Mouse (Mus musculus): ENCODE measurements at regions not wholly inside any gene's neighbourhood (a gene's known extent, or its start where the extent isn't known, plus 50 kb on each side); places are given as distances from the start of the nearest gene placed in this dataset.

DNA sequence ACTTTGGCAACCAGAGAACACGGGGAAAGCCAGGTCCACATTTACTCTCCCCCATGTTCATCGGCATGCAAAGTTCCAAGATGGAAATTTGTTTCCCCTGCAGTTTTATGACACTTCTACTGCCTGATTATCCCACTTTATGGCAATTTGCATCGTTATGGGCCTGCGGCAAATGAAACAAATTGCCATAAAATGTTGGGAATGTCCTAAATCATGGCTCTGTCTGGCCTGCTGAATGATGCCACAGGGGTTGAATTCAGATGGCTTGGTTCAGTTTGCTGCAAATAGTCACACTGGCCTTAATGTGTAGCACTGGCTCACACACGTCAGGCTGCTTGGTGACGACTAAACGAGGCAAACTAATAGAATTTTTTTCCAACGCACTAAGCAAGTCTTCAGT lies 393.2 kb downstream of the Psat1 start:
- Histone ChIP-seq H3K9ac (ENCODE audit: low read depth, low read length) (no peak overlapping the region), H3K4me2 (ENCODE audit: low read depth, low read length) (no peak overlapping the region), H3K4me3 (ENCODE audit: low read depth, low read length) (no peak overlapping the region), H3K9me3 (replicated peaks; ENCODE audit: control insufficient read depth, low read length) (no peaks in the 10 kb centered on the region), H3K27me3 (ENCODE audit: control insufficient read depth, insufficient read depth, low read depth, low read length) (no peaks in the 10 kb centered on the region), H3K27ac (ENCODE audit: low read length) (no peak overlapping the region), H3K4me1 (ENCODE audit: control insufficient read depth, low read depth, low read length) (no peaks in the 10 kb centered on the region), H3K36me3 (ENCODE audit: control insufficient read depth, insufficient read depth) (no peaks in the 10 kb centered on the region)
- no peak for ATAC-seq (ENCODE audit: low read depth)
- WGBS (ENCODE audit: insufficient replicate concordance): 66% methylated on average over 8 of the region's 8 CpGs

DNA sequence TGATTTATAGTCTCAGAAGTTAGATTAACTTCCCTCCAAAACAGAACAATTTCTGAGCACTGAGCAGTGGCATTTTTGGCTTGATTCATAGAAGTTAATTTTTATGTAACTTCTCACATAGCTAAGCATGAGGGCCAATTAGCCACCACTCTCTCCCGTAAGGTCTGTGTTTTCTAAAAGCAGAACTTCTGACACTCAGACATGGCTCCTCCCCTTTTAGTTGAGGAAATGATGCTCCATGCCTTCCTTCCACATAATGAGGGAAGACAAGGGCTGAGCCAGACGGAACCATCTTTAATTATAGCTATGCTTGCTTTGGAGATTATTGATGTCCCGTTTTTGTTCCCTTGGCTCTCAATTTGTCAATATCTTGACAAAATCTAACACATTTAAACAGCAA lies 429.3 kb downstream of the Psat1 start:
- H3K4me1 ChIP-seq (ENCODE audit: control insufficient read depth, low read depth, low read length): no peaks in the 10 kb centered on the region
- no peaks in the 10 kb centered on the region for H3K9me3 ChIP-seq (replicated peaks; ENCODE audit: control insufficient read depth, low read length)
- H3K4me2 ChIP-seq (ENCODE audit: low read depth, low read length): no peak overlapping the region
- no peak overlapping the region for H3K27ac ChIP-seq (ENCODE audit: low read length)
- H3K27me3 ChIP-seq (ENCODE audit: control insufficient read depth, insufficient read depth, low read depth, low read length): no peaks in the 10 kb centered on the region
- no peak overlapping the region for H3K4me3 ChIP-seq (ENCODE audit: low read depth, low read length)
- no peak overlapping the region for H3K9ac ChIP-seq (ENCODE audit: low read depth, low read length)
- 27% methylated on average over 3 of the region's 3 CpGs for WGBS (ENCODE audit: insufficient replicate concordance)
- H3K36me3 ChIP-seq (ENCODE audit: control insufficient read depth, insufficient read depth): no peaks in the 10 kb centered on the region
- no peak for ATAC-seq (ENCODE audit: low read depth)

DNA sequence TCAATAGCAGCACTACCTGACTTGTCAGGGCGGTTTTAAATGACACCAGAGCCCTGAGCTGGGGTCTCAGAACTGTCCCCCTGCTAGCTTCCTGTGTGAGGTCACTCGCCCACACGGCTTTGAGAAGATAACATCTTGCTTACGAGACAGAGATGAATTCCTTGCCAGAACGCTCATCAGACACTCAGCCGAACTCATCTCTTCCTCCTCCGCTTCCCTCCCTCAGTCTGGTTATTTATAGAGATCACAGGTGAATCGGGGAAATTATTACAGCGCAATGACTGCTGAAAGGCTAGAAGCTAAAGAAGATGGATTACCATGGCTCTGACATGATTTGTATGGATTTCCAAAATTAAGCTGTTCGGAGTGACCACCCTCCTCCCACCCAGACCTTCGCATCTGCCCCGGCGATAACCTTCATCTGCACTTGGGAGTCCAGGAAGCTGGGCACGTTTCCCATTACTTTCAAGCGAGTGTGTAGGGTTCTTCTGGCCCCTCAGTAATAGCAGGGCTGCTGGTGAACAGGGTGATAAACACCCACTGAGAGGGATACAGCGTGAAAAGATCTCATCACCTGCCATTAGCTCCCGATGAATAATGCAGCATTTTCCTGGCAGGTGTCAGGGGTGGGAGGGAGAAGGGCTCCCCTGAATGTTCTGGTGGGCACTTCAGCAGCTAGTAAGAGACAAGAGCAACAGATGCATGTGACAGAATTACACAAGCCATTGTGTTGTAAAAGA lies 430.4 kb downstream of the Psat1 start:
- Histone ChIP-seq H3K27ac (ENCODE audit: low read length) (no peak overlapping the region), H3K27me3 (ENCODE audit: control insufficient read depth, insufficient read depth, low read depth, low read length) (no peaks in the 10 kb centered on the region), H3K4me1 (ENCODE audit: control insufficient read depth, low read depth, low read length) (no peaks in the 10 kb centered on the region), H3K9ac (ENCODE audit: low read depth, low read length) (no peak overlapping the region), H3K36me3 (ENCODE audit: control insufficient read depth, insufficient read depth) (no peaks in the 10 kb centered on the region), H3K4me2 (ENCODE audit: low read depth, low read length) (no peak overlapping the region), H3K9me3 (replicated peaks; ENCODE audit: control insufficient read depth, low read length) (no peaks in the 10 kb centered on the region), H3K4me3 (ENCODE audit: low read depth, low read length) (no peak overlapping the region)
- no peak for ATAC-seq (ENCODE audit: low read depth)
- 28% methylated on average over 17 of the region's 17 CpGs for WGBS (ENCODE audit: insufficient replicate concordance)

DNA sequence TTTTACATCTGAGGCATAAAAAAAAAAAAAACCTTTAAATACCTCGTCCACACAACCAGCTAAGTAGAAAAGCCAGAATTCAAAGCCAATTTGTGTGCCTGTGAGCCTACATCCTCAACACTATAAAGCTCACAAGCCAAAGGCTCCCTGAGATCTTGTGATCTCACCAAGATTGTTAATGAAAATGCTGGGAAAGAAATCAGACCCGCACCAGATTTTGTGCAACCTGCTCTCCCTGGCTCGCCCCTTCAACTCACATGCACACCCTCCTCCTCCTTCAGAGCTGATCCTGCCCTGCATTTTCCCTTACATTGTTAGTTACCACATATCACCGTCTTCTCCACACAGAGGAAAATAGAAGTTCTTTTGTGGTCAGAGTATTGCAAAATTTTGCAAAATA lies 433.9 kb downstream of the Psat1 start:
- Histone ChIP-seq H3K36me3 (ENCODE audit: control insufficient read depth, insufficient read depth) (no peaks in the 10 kb centered on the region), H3K9me3 (replicated peaks; ENCODE audit: control insufficient read depth, low read length) (no peaks in the 10 kb centered on the region), H3K4me1 (ENCODE audit: control insufficient read depth, low read depth, low read length) (no peaks in the 10 kb centered on the region), H3K9ac (ENCODE audit: low read depth, low read length) (no peak overlapping the region), H3K4me2 (ENCODE audit: low read depth, low read length) (no peak overlapping the region), H3K27me3 (ENCODE audit: control insufficient read depth, insufficient read depth, low read depth, low read length) (no peaks in the 10 kb centered on the region), H3K27ac (ENCODE audit: low read length) (no peak overlapping the region), H3K4me3 (ENCODE audit: low read depth, low read length) (no peak overlapping the region)
- WGBS (ENCODE audit: insufficient replicate concordance): 45% methylated on average over 4 of the region's 4 CpGs
- no peak for ATAC-seq (ENCODE audit: low read depth)

DNA sequence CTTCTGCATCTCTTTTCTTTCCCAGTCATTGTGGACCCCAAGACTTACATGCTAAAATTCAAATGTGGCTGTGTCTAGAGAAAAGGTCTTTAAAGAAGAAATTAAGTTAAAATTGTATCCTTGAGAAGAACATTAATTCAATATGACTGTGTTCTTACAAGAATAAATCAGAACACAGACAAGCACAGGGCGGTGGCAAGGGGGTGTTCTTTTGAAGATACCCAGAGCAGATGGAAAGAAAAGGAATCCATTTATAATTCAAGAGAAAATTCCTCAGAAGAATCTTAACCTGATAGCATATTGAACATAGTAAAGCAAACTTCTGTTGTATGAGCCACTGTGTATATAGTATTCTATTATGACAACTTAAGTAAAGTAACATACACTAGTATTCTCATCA lies 436.7 kb downstream of the Psat1 start:
- Histone ChIP-seq H3K27ac (ENCODE audit: low read length) (no peak overlapping the region), H3K36me3 (ENCODE audit: control insufficient read depth, insufficient read depth) (no peaks in the 10 kb centered on the region), H3K27me3 (ENCODE audit: control insufficient read depth, insufficient read depth, low read depth, low read length) (no peaks in the 10 kb centered on the region), H3K4me3 (ENCODE audit: low read depth, low read length) (no peak overlapping the region), H3K4me2 (ENCODE audit: low read depth, low read length) (no peak overlapping the region), H3K4me1 (ENCODE audit: control insufficient read depth, low read depth, low read length) (no peaks in the 10 kb centered on the region), H3K9me3 (replicated peaks; ENCODE audit: control insufficient read depth, low read length) (no peaks in the 10 kb centered on the region), H3K9ac (ENCODE audit: low read depth, low read length) (no peak overlapping the region)
- ATAC-seq (ENCODE audit: low read depth): no peak
- 59% methylated on average over 1 of the region's 1 CpGs for WGBS (ENCODE audit: insufficient replicate concordance)

DNA sequence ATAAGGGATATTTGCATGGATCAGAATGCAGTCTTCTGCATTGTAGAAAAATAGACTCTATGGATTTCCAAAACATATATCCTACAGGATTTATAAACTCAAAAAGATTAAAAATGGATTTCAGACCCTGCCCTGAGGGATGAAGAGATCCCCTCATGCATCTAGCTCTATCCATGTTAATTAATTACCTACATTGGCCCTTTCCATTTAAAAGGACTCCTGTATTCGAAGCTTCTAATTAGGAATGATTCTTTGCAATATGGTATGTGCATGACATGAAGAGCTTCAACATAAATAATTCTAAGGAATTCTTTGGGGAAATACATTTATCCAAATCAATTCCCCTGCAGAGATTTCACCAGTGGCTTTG lies 444.2 kb downstream of the Psat1 start:
- Histone ChIP-seq H3K9ac (ENCODE audit: low read depth, low read length) (no peak overlapping the region), H3K27ac (ENCODE audit: low read length) (no peak overlapping the region), H3K36me3 (ENCODE audit: control insufficient read depth, insufficient read depth) (no peaks in the 10 kb centered on the region), H3K4me3 (ENCODE audit: low read depth, low read length) (no peak overlapping the region), H3K4me1 (ENCODE audit: control insufficient read depth, low read depth, low read length) (no peaks in the 10 kb centered on the region), H3K9me3 (replicated peaks; ENCODE audit: control insufficient read depth, low read length) (no peaks in the 10 kb centered on the region), H3K4me2 (ENCODE audit: low read depth, low read length) (no peak overlapping the region), H3K27me3 (ENCODE audit: control insufficient read depth, insufficient read depth, low read depth, low read length) (no peaks in the 10 kb centered on the region)
- no peak for ATAC-seq (ENCODE audit: low read depth)
- 70% methylated on average over 1 of the region's 1 CpGs for WGBS (ENCODE audit: insufficient replicate concordance)

DNA sequence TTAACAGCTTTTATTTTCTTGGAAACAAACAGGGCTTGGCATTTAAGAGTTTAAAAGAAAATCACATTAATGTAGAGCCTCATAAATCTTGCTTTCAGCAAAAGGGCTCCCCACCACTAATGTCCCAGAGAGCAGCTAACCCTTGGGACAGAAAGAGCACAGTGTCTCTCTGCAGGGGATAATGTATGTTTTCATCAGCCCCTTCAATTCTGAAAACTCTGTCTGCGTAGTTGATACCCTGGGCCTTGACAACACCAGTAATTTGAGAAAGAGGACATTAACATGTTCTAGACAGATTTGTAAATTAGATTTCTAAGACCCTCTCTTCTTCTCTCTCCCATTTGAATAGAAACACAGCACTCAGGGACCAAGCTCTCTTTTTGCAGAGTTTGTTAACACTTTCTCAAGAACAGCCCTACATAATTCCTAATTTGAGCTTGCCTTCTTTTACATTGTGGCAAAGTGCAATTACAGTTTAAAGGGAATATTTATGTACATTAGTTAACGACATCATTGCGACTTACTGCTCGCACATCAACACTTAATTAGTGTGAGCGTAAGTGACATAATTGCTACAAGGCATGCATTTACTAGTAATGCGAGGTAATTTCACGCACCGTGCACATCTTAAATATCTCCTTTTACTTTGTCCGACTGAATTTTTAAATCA lies 444.7 kb downstream of the Psat1 start:
- Histone ChIP-seq H3K27me3 (ENCODE audit: control insufficient read depth, insufficient read depth, low read depth, low read length) (no peaks in the 10 kb centered on the region), H3K9ac (ENCODE audit: low read depth, low read length) (no peak overlapping the region), H3K4me1 (ENCODE audit: control insufficient read depth, low read depth, low read length) (no peaks in the 10 kb centered on the region), H3K4me2 (ENCODE audit: low read depth, low read length) (no peak overlapping the region), H3K9me3 (replicated peaks; ENCODE audit: control insufficient read depth, low read length) (no peaks in the 10 kb centered on the region), H3K27ac (ENCODE audit: low read length) (no peak overlapping the region), H3K4me3 (ENCODE audit: low read depth, low read length) (no peak overlapping the region), H3K36me3 (ENCODE audit: control insufficient read depth, insufficient read depth) (no peaks in the 10 kb centered on the region)
- ATAC-seq (ENCODE audit: low read depth): no peak
- 66% methylated on average over 9 of the region's 9 CpGs for WGBS (ENCODE audit: insufficient replicate concordance)

DNA sequence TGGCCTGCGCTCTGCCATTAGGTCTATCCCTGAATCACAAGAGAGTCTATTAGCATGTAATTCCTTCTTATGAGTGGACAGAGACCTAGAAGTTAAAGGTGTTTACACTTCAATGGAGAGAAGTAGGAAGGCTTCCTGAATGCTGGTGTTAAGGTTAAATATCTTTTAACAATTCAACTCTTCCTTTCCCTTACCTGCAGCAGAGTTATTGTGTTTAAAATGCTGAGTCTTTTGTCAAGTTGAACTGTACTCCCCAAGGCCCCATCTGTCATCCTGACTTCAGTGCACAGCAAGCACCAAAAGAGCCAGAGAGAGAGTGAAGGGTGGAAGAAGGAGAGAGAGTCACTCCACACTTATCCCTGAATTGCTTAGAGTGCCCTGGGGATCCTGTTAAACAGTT lies 451.6 kb downstream of the Psat1 start:
- Histone ChIP-seq H3K36me3 (ENCODE audit: control insufficient read depth, insufficient read depth) (no peaks in the 10 kb centered on the region), H3K27ac (ENCODE audit: low read length) (no peak overlapping the region), H3K27me3 (ENCODE audit: control insufficient read depth, insufficient read depth, low read depth, low read length) (no peaks in the 10 kb centered on the region), H3K9me3 (replicated peaks; ENCODE audit: control insufficient read depth, low read length) (no peaks in the 10 kb centered on the region), H3K4me3 (ENCODE audit: low read depth, low read length) (no peak overlapping the region), H3K4me1 (ENCODE audit: control insufficient read depth, low read depth, low read length) (no peaks in the 10 kb centered on the region), H3K4me2 (ENCODE audit: low read depth, low read length) (no peak overlapping the region), H3K9ac (ENCODE audit: low read depth, low read length) (no peak overlapping the region)
- no peak for ATAC-seq (ENCODE audit: low read depth)
- 44% methylated on average over 1 of the region's 1 CpGs for WGBS (ENCODE audit: insufficient replicate concordance)

DNA sequence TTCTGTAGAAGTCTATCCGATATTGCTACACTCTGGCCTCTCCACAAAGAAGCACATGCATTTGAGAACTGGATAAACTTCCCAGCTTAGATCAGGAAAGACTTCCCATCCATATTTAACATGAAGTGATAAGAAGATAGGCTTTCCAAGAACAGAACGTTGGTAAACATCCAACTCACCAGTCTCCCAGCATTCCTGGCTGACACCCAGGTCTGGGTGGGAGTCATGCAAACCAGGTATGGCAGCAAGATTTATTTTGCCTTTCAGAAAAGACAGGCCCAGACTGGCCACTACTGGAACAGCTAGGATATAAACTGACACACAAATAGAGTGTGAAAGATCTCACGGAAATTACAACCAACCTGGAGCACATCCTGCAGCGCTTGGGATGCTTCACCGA lies 459.6 kb downstream of the Psat1 start:
- Histone ChIP-seq H3K27ac (ENCODE audit: low read length) (no peak overlapping the region), H3K9me3 (replicated peaks; ENCODE audit: control insufficient read depth, low read length) (no peaks in the 10 kb centered on the region), H3K27me3 (ENCODE audit: control insufficient read depth, insufficient read depth, low read depth, low read length) (no peaks in the 10 kb centered on the region), H3K4me1 (ENCODE audit: control insufficient read depth, low read depth, low read length) (no peaks in the 10 kb centered on the region), H3K4me3 (ENCODE audit: low read depth, low read length) (no peak overlapping the region), H3K36me3 (ENCODE audit: control insufficient read depth, insufficient read depth) (no peaks in the 10 kb centered on the region), H3K9ac (ENCODE audit: low read depth, low read length) (no peak overlapping the region), H3K4me2 (ENCODE audit: low read depth, low read length) (no peak overlapping the region)
- WGBS (ENCODE audit: insufficient replicate concordance): 66% methylated on average over 5 of the region's 5 CpGs
- no peak for ATAC-seq (ENCODE audit: low read depth)

Measured in liver, embryonic 16.5 days (tissue).